Mouse (Mus musculus) cerebral cortex, adult 2 months (tissue): ENCODE results near the gene Cnnm3.

ENCODE experiments used
- WGBS: fragments of 180-500 bp; shearing (Covaris S2); methylation state at CpG from one replicate; pipeline ENCODE4 v1.1.7; 2018; 5-methylcytosine and 5-hydroxymethylcytosine counted together

The Cnnm3 gene

DNA sequence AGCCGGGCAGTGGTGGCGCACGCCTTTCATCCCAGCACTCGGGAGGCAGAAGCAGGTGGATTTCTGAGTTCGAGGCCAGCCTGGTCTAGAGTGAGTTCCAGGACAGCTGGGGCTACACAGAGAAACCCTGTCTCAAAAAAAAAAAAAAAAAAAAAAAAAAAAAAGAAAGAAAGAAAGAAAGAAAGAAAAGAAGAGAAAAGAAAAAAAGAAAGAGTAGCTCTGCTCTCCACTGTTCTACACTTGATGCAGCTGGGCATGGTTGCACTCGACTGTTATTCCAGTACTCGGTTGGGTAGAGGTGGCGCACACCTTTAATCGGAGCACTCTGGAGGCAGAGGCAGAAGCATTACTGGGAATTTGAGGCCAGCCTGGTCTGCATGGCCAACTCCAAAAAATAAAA lies 25.1 kb downstream of the Cnnm3 start, which contains the start of gene Ankrd23:
Gene Ankrd23, minus strand, starts transcription at position 101 of the 400 bp plus-strand sequence.
- 95% methylated on average over 9 of the region's 9 CpGs for WGBS

DNA sequence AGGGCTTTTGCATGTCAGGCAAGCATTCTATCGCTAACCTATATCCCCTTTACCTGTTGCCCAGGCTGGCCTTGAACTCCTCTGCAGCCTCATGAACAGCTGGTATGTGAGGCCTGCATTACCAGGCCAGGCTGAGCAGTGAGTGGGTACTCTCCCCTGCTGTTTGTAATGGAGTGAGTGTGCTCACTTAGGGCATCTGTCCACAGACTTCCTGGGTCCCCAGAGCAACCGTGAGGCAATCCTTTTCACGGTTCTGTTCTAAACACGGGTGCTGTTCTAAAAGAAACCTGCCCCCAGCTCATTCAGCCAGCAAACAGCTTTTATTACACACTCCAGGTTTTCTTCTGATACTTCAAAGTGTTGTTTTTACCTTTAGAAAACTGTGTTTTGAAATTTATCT lies 27.1 kb downstream of the Cnnm3 start:
- 62% methylated on average over 4 of the region's 4 CpGs for WGBS

DNA sequence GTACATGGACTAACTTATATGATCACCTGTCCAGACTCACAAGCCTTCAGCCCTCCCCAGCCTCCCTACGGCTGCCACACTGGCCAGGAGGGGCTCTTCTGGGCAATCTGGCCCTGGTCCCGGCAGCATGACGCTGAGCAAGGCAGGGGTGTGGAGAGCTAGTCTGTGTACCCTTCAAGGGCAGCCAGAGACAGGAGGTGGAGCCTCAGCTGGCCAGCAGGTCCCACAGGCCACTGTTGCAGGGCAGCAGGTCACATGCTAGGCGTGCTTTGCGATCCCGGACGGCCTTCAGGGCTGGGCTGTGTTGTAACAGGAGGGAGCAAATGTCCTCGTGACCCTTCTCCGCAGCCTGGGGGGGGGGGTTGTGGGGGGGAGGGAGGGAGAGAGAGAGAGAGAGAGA lies 27.5 kb downstream of the Cnnm3 start, which contains the start of gene Gm42417:
Gene Gm42417, minus strand, starts transcription at position 244 of the 400 bp plus-strand sequence.
- 72% methylated on average over 9 of the region's 9 CpGs for WGBS

DNA sequence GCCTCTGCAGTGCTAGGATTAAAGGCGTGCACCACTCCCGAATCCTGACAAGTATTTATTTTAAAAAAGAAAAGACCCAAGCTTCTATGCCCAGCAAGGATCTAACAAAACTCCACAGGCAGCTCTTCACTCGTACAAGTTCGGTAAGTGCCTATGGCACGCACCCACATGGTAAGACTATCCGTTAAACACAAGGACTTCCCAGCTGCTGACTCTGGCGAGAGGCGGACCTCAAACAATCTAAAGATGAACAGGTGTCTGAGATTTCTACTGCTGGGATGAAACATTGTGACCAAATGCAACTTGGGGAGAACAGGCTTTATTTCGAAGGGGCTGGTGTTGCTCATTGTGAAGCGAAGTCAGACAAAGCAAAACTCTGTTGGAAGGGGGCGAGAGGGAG lies 28.5 kb downstream of the Cnnm3 start:
- WGBS, result 93% methylated on average over 11 of the region's 11 CpGs

DNA sequence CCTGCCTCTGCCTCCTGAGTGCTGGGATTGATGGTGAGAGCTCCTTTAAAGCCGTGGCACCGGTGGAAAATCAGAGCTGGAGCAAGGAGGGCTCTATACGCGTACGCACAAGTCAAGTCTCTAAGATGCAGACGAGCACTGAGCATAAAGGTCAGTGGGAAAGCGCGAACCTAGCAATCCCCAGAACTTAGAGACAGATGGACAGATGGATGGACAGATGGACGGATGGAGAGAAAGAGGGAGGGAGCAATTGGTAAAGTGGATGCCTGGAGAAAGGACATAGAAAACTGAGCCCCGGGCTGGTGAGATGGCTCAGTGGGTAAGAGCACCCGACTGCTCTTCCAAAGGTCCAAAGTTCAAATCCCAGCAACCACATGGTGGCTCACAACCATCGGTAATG lies 29.1 kb downstream of the Cnnm3 start:
- 95% methylated on average over 12 of the region's 12 CpGs for WGBS

DNA sequence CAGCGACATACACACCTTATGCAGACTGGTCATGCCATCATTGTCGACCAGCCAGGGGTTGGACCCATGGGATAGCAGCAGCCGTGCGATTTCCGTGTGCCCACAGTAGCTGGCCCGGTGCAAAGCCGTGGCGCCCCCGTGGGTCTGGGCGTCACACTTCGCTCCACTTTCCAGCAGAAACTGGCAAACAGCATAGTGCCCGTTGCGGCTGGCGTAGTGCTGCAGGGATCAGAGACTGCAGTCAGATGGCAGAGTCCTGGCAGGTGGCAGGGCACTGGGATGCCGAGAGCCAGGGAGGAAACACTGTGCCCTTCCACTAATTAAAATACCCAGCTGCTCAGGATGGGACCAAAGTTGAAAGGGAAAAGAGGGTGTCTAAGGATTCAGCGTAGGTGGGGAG lies 30.2 kb downstream of the Cnnm3 start:
- WGBS, result 93% methylated on average over 16 of the region's 16 CpGs

DNA sequence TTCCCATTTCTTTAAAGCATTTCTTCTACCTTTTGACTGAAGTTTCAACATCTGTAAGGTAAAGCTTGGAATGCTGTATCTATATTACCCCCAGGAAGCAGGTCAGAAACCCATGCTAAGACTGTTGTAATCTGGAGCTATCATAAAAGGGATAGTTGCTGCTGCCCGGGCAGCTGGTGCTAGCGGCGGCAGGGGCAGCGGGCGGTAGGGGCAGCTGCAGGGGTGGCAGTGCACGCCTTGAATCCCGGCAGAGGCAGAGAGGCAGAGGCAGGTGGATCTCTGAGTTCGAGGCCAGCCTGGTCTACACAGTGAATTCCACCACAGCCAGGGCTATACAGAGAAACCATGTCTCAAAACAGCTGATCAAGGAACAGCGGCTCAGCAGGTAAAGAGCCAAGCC lies 31.3 kb downstream of the Cnnm3 start:
- 94% methylated on average over 9 of the region's 9 CpGs for WGBS

DNA sequence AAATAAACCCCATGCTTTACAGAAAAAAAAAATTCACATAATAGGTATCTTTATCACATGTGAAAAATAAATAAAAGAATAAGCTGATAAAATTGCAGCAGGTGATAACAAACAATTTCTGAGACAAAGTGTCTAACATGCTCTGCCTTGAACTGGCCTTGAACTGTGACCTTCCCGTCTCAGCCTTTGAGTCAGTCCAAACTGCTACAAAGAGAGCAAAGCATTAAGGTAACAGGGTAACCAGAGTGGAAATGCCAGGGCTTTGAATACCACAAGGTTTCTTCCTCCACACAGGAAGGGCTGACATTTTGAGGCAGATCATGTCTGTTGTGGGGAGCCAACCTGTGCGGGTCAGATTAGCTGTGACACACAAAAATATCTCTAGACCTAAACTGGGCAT lies 33.7 kb downstream of the Cnnm3 start:
- WGBS, result 84% methylated on average over 2 of the region's 2 CpGs

DNA sequence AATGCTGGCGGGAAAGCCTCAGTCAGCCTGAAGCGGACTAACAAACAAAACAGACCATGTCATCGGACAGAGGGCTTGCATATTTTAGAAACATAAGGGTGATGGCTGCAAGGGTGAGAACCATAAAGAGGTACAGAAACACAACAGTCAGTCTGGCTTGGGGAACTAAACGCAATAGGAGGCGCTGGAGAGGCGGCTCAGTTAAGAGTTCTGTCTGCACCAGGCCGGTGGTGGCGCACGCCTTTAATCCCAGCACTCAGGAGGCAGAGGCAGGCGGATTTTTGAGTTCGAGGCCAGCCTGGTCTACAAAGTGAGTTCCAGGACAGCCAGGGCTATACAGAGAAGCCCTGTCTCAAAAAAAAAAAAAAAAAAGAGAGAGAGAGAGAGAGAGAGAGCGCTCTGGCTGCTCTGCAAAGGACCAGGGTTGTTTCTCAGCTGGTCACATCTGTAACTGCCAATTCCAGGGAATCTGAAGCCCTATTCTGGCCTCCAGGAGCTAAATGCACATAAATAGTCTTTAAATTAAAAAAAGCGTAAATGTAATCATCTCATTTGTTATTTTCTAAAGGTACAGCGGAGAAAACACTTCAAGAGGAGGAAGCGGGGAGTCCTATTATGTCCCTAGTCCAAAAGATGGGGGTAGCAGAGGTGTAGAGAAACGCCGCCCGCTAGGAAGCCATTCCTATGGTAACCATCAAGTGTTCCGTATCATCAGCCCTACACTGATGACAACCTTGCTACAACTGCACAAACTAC lies 34.4 kb downstream of the Cnnm3 start:
- WGBS, result 70% methylated on average over 19 of the region's 19 CpGs

DNA sequence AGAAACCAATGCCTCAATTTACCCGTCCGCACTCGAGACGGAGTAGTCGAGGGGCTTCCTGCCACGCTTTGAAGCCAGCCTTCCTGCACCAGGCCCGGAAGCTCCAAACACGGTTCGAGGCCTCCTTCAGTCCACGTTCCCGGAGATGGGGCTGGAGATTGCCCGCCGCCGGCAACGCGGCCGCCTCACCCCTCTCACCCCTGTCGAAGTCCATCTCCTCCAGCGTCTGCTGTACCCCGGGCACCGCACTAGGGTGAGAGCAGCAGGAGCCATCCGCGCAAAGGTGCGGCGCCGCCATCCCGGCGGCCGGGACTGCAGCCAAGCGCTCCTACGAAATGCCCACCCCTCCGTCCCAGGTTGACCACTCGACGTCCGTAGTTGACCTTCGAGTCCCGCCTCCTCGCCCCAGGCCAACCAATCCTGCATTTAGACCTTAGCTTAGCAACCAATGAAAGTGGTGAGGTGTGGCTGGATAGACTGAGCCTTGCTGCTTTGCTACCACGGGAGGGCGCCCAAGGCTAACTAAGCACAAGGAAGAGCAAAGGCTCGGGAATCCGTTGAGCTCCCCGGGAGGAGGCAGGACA lies 35.3 kb downstream of the Cnnm3 start, which contains the start of gene Ankrd39:
Gene Ankrd39, minus strand, starts transcription at position 558 of the 584 bp plus-strand sequence.
- under 1% methylated on average over 43 of the region's 43 CpGs for WGBS

DNA sequence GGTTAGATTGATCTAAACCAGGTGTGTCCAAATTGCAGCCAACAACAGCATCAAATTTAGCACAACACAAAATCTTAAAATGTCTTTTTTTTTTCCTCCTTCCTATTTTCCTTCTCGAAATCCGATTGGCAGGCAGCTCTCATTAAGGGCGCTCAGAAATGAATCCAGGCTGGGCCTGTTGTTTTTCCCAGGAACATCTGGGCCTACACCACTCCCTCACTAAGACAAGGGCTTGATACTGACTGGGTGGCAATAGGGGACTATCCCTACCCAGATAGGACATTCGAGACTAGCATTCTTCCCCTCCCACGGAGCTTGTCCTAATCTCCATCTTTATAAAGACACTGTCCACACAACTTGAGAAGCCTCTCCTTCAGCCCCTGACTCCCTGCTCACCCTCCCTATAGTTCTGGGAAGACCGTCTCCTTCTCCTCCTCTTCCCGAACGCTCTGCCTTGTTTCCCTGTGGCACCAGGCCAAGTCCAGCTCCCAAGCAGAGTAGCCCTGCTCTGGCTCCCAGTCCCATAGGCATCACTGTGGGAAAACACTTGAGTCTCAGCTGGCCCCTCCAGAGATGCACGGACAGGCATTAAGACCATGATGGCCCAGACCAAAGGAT lies 36.4 kb downstream of the Cnnm3 start:
- WGBS, result 27% methylated on average over 9 of the region's 9 CpGs

DNA sequence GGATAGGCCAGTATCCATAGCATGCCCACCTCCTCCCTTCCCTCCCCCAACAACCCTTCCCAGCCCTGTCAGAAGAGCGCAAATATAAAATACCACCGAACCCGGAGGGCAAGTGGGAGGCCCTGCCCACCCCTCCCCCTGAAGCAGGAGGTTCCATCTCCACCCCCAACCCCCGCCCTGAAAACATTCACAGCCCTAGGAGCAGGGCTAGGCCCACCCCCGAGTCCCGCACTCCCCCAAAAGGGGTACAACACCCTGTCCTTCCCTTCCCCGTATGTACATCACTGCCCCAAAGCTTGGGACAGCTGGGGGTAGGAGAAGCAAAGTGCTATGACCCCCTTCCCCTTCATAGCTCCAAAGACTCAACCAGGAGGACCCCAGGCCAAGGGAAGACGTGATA lies 37.1 kb downstream of the Cnnm3 start:
- WGBS, result 55% methylated on average over 8 of the region's 8 CpGs

DNA sequence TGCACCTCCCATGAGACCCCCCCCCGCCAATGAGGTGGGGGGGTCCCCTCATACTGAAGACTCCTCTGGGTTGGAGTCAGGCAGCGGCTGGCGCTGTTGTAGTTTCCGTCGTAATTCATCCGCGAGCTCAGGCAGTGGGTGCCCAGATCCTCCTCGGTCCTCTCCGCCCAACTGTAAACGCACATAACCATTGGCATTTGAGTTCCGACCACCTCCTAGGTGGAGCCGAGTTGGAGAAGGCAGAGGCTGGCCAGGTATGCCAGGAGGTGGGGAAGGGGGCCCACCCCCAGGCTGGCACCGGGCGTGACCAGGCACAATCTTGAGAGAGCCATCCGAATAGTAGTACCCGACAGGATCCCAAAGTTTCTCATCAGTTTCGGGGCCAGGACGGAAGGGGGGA lies 37.8 kb downstream of the Cnnm3 start:
- WGBS, result 83% methylated on average over 18 of the region's 18 CpGs

DNA sequence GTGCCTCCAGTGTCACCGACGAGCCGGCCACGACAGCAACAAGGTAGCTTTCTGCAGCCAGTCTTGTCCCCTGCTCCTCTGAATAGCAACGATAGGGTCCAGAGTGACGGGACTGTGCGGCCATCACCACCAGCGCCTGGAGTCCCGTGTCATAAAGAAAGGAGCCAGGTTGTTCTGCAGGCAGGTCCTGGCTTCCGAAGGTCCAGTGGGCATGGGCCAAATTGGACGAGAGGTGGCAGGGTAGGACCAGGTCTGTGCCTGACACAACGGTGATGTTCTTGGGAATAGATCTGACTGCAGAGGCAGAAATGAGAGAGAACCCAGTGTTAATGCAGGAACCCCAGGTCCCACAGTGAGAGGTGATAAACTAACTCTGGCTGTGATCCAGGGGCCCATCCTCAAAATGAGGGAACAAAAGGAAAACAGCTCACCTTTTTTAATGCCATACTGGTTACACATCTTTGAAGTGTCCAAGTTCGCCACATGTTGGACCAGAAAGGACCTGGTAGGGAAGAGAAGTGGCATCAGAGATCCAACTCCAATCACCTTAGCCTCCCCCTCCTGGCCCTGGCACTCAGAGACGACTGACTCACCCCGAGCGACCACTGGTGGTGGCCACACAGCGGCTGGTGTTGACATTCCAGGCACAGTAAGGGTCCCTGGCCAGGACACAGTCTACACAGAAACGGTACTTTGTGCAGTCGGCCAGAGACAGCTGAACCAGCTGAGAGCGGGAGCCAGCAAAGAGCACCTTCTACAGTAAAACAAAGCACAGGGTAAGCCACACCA lies 38.6 kb downstream of the Cnnm3 start:
- WGBS, result 79% methylated on average over 20 of the region's 20 CpGs

DNA sequence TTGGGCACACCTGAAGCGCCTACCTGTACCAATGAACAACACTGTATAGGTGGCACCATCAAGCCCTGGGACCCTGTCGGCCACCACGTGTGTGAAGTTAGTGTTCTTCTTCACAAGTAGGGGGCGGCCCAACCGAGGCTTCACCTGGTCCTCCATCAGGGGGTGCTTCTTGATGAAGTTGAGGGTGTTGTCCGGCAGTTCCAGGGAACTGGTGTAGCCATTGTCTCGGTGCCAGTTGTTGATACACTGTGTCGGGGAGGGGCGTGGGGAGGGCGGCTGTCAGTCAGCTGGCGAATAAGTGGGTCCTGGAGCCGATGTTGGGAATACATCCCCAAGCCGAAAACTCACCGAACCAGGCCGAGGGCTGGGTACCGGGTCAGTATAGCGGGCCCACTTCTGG lies 40.2 kb downstream of the Cnnm3 start:
- 82% methylated on average over 17 of the region's 17 CpGs for WGBS

DNA sequence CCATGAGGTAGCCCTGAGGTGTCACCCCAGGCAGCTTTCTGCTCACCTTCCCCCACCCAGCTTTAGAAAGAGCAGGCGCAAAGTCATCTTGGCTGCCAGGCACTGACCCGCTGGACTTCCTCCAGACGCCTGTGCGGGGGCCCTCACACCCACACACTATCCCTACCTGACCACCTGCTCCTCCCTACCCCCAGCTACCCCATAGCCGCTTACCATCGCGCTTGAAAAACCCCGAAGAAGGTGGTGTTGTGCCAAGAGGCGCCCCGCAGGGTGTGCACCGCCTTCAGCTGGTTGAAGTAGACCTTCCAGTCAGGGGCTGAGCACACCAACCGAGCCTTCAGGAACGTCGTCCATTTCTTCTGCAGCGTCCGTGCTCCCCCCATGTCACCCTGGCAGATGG lies 40.8 kb downstream of the Cnnm3 start:
- WGBS, result 70% methylated on average over 16 of the region's 16 CpGs

DNA sequence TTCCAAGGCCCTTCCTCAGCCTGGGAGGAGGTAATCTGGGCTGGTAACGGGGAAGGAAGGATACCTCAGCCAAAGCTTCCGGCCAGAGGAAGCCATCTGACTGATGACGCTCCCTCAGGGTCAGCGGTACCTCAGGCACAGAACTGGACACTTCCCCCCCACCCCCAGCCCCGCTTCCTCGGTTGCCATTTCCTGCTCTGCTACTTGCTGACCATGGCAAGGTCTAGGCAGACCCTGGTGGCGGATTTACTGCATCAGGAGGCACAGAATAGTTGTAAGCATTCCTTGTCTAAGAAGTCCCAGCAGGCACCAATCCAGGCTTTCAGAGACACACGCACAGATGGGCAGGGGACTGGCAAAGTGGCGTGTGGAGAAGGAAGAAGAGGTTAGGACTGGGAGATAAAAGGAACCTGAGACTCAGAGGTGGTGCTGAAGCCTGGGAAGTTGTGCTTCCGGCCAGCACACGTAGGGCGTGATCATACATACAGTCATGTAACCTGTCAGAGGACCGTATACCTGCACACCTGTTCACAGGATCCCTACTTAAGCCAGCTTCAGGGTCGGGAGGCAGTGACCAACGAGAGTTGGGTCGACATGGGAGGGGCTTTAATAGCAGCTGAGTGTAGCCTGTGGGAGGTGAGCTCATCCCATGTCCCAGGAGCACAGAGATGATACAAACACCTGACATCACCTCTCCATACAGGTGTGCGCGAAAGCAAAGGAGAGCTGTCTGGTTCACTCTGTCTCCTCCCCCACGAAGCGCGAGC lies 43.1 kb downstream of the Cnnm3 start:
- 73% methylated on average over 21 of the region's 21 CpGs for WGBS

DNA sequence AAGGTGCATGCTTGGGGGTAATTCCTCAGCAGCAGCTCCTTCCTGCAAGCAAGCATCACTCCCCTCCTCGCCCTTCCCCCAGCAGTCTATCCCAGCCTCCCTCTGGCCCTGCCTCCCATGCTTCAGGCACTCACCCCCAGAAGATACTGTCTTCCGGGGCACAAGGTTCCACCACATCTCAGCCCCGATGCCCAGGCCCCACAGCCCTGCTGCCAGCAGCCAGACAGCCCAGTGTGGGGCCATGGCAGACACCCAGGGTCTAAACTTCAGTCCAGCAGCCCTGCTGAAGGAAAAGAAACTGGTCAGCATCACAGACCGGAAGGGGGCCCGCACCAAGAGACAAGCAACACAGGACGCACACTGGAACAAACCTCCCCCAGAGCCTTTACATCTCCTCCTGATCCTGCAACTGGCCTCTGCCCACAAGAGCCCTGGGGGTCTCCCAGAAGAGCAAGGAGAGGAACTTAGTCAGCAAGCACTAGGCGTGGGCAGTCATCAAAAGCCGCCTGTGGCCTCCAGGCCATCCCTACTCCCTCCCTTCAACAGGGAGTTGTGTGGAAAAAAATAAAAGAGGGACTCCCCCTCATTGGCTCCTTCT lies 44.2 kb downstream of the Cnnm3 start:
- 14% methylated on average over 8 of the region's 8 CpGs for WGBS

DNA sequence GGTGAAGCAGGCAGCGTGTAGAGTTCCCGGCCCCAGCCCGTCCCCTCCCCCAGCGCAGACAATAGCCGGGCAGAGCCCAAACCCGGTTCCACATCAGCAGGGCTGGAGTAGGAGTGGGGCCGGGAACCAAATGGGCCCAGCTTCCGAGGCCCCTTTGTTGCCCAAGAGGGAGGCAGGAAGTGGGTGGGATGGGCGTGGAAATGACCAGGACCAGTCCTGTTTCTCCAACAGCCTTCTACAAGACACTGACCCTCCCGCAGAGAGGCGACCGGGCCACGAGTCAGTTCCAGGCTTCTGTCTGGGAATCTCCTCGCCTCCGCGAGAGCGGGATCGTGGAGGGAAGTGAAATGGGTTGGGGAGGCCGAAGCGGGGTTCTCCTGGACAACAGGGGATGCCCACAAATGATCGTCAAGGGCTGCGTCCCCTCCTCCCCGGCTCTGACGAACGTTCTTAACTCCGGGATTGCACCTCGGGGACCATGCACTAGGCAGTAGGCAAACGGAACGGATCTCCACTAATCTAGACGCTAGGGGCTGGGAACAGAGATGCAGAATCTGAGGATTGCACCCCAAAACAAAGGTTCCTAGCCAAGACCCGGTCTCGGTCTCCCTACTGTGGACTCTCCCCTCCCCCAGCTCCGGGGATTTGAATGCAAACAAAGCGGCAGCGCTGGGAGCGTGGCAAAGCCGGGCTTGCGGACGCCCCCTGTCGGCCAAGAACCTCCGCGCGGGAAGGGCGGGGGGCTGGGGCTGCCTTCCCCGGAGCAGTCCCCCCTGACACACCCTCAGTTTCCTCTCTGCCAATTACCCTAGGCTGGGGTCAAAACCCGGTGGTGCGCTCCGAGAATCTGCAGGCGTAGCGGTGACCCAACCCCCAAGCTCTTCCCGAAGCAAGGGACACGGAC lies 45.1 kb downstream of the Cnnm3 start:
- under 1% methylated on average over 52 of the region's 52 CpGs for WGBS

DNA sequence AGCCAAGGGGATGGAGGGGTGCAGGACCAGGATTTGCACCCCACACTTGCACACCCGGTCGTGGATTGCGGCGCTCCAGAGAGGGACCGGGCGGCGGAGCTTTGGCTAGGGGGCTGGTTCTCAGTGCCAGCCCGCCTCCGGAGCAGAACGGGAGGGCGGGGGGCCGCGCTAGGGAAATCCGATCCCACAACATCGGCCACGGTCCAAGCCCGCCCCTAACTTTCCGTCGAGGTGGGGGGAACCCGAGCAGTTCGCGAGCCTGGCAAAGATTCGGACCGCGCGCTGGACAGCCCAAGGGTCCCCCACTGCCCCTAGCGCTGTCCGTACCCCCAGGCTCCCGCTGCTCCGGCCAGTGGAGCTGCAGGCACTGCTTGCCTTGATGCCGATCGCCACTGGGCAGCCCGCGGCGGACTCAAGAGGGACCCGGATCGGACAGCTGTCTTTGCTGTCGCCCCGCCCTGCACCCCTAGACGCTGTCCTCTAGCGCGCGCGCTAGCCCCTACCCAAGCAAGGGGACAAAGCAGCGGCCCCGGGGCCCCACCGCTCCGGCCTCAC lies 45.9 kb downstream of the Cnnm3 start:
- WGBS, result under 1% methylated on average over 48 of the region's 48 CpGs
